Mouse (Mus musculus) neural tube, embryonic 11.5 days (tissue): Measurements from ENCODE around the gene Srsf4. TPM values are rescaled to one million over a fixed set of nuclear protein-coding genes. Genes with fewer than 3 reads are reported as not detected.

Experiments used
- ATAC-seq: fragments of 200-750 bp; cut with Nextera tagmentation; 2 replicates; pipeline ENCODE4 v1.8.0; 2017; ENCODE audit warnings: moderate number of reproducible peaks, mild to moderate bottlenecking, moderate TSS enrichment, moderate library complexity; ENCODE audit not compliant: insufficient read depth, low FRiP score, low TSS enrichment
- DNase-seq: peaks from one replicate; pipeline ENCODE4 v3.0.0-alpha.2; 2015; ENCODE audit warnings: low spot score
- H3K27ac ChIP-seq: fragments of 300-500 bp; sonication (generic); 2 replicates; pipeline ENCODE4 v1.5.1; 2014; ENCODE audit warnings: low read depth, mild to moderate bottlenecking, low read length
- H3K27me3 ChIP-seq: fragments of 300-500 bp; sonication (generic); 2 replicates; pipeline ENCODE4 v1.6.1; 2014; ENCODE audit warnings: mild to moderate bottlenecking, low read length, mixed read lengths; ENCODE audit not compliant: control insufficient read depth, insufficient read depth
- H3K36me3 ChIP-seq: fragments of 300-500 bp; sonication (generic); 2 replicates; pipeline ENCODE4 v1.6.1; 2014; ENCODE audit warnings: mild to moderate bottlenecking, low read length, moderate library complexity, mixed read lengths; ENCODE audit not compliant: control insufficient read depth, insufficient read depth
- H3K4me1 ChIP-seq: fragments of 300-500 bp; sonication (generic); 2 replicates; pipeline ENCODE4 v1.6.1; 2014; ENCODE audit warnings: low read length, mixed read lengths; ENCODE audit not compliant: control insufficient read depth, insufficient read depth
- H3K4me2 ChIP-seq: fragments of 300-500 bp; sonication (generic); 2 replicates; pipeline ENCODE4 v1.6.1; 2014; ENCODE audit warnings: low read depth, mild to moderate bottlenecking, moderate library complexity
- H3K4me3 ChIP-seq: fragments of 300-500 bp; sonication (generic); 2 replicates; pipeline ENCODE4 v1.5.1; 2014; ENCODE audit warnings: low read depth, low read length
- H3K9ac ChIP-seq: fragments of 300-500 bp; sonication (generic); 2 replicates; pipeline ENCODE4 v1.6.1; 2014; ENCODE audit warnings: mild to moderate bottlenecking, low read length
- H3K9me3 ChIP-seq: fragments of 300-500 bp; sonication (generic); 2 replicates; pipeline ENCODE4 v1.6.1; 2016; ENCODE audit warnings: low read length; ENCODE audit not compliant: control insufficient read depth
- WGBS: fragments of 180-500 bp; shearing (Covaris S2); extraction: QIAGEN DNeasy Blood & Tissue Kit; methylation state at CpG from one replicate; pipeline ENCODE4 v1.1.7; 2014; 5-methylcytosine and 5-hydroxymethylcytosine counted together
- polyA plus RNA-seq: library from polyadenylated mRNA; unstranded; fragments of >200 nt; fragmentation: Nextera tagmentation; extraction: Ambion mirVana; gene quantifications from 2 replicates; pipeline ENCODE4 v1.2.1, GENCODE M21; 2014

Srsf4 gene
- polyA plus RNA-seq, 1 experiment from 2014 or later, result 144 TPM

DNA sequence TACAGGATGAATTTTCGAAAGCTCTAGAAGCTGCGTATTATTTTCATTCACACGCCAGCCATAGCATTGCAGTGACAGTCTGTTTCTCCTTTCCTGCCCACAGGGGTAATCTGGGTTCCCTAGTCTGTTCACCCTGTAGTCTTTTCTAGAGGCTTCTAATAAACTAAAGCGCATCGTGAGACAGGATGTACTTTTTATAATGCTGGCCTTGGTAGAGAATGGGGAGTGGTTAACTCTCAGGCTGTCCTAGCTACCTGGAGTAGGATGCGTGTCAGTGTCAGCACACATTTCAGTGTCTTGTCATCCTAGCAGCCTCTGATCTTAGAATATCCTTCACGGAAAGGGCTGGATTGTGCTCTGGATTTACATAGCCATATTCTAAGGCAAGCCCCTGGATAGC, 7.9 kb downstream of the Srsf4 start:
- Histone ChIP-seq H3K9me3 (no peaks in the 10 kb centered on the region), H3K36me3 (no peaks in the 10 kb centered on the region), H3K4me3 (no peak overlapping the region), H3K27ac (no peak overlapping the region), H3K4me1 (peaks cover 9% of the 10 kb centered on the region), H3K27me3 (no peaks in the 10 kb centered on the region), H3K9ac (no peak overlapping the region), H3K4me2 (no peak overlapping the region)
- ATAC-seq (no peak), DNase-seq (no peak)
- 96% methylated on average over 7 of the region's 7 CpGs for WGBS

GRCm38 (mm10) chr4:131883571-131883970, 10.2 kb downstream of the Srsf4 start:
- DNase-seq, result no peak
- ATAC-seq, result no peak
- no peaks in the 10 kb centered on the region for H3K4me1 ChIP-seq
- H3K27me3 ChIP-seq, result no peaks in the 10 kb centered on the region
- H3K9ac ChIP-seq, result no peak overlapping the region
- H3K4me2 ChIP-seq, result no peak overlapping the region
- no peaks in the 10 kb centered on the region for H3K36me3 ChIP-seq
- no peak overlapping the region for H3K27ac ChIP-seq
- WGBS, result 74% methylated on average over 6 of the region's 6 CpGs
- no peaks in the 10 kb centered on the region for H3K9me3 ChIP-seq
- H3K4me3 ChIP-seq, result no peak overlapping the region

DNA sequence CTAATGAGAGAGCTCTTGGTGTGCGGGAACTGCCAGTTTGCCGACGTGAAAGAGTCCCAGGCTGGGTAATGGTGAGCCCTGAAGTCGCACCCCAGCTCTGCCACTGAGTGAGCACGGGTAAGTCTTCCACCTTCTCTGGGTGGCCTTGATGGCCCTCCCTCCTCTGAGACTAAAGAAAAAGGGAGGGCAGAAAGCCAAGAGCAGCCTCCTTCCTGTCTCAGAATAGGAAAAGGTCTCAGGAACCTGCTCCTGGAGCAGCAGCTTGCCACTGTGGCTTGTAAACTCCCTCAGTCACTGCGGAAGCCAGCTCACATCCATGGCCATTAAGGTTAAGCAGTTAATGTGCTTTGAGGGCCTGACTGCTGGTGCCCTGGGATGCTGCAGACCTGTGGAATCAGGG, 12.0 kb downstream of the Srsf4 start:
- no peaks in the 10 kb centered on the region for H3K27me3 ChIP-seq
- no peak for ATAC-seq
- H3K9me3 ChIP-seq, result no peaks in the 10 kb centered on the region
- no peak for DNase-seq
- WGBS, result 90% methylated on average over 6 of the region's 6 CpGs
- no peak overlapping the region for H3K4me3 ChIP-seq
- no peak overlapping the region for H3K4me2 ChIP-seq
- no peaks in the 10 kb centered on the region for H3K4me1 ChIP-seq
- no peak overlapping the region for H3K27ac ChIP-seq
- no peaks in the 10 kb centered on the region for H3K36me3 ChIP-seq
- H3K9ac ChIP-seq, result no peak overlapping the region

- no peak overlapping the region for H3K4me2 ChIP-seq
- peaks cover 8% of the 10 kb centered on the region for H3K36me3 ChIP-seq
- WGBS, result 84% methylated on average over 1 of the region's 1 CpGs
- no peak overlapping the region for H3K9ac ChIP-seq
- ATAC-seq, result no peak
- H3K4me1 ChIP-seq, result no peaks in the 10 kb centered on the region
- no peak overlapping the region for H3K4me3 ChIP-seq
- no peak overlapping the region for H3K27ac ChIP-seq
- H3K9me3 ChIP-seq, result no peaks in the 10 kb centered on the region
- DNase-seq, result no peak
- H3K27me3 ChIP-seq, result no peaks in the 10 kb centered on the region
Observed at GRCm38 (mm10) chr4:131888564-131888963, 15.1 kb downstream of the Srsf4 start.

GRCm38 (mm10) chr4:131890692-131891091, 17.3 kb downstream of the Srsf4 start:
- H3K9me3 ChIP-seq, result no peaks in the 10 kb centered on the region
- H3K27me3 ChIP-seq, result no peaks in the 10 kb centered on the region
- no peak for DNase-seq
- H3K4me3 ChIP-seq, result no peak overlapping the region
- H3K36me3 ChIP-seq, result peaks cover 11% of the 10 kb centered on the region
- WGBS, result 90% methylated on average over 3 of the region's 3 CpGs
- H3K27ac ChIP-seq, result no peak overlapping the region
- no peak overlapping the region for H3K4me2 ChIP-seq
- H3K9ac ChIP-seq, result no peak overlapping the region
- ATAC-seq, result no peak
- H3K4me1 ChIP-seq, result no peaks in the 10 kb centered on the region

- no peak overlapping the region for H3K4me3 ChIP-seq
- H3K4me2 ChIP-seq, result no peak overlapping the region
- H3K27me3 ChIP-seq, result no peaks in the 10 kb centered on the region
- no peak for DNase-seq
- H3K4me1 ChIP-seq, result no peaks in the 10 kb centered on the region
- H3K36me3 ChIP-seq, result peaks cover 43% of the 10 kb centered on the region
- H3K27ac ChIP-seq, result no peak overlapping the region
- WGBS, result 97% methylated on average over 5 of the region's 5 CpGs
- H3K9ac ChIP-seq, result no peak overlapping the region
- H3K9me3 ChIP-seq, result no peaks in the 10 kb centered on the region
- no peak for ATAC-seq
Observed at GRCm38 (mm10) chr4:131897109-131897508, 23.7 kb downstream of the Srsf4 start.

GRCm38 (mm10) chr4:131897787-131898186, 24.4 kb downstream of the Srsf4 start:
- Histone ChIP-seq H3K4me3 (no peak overlapping the region), H3K9ac (no peak overlapping the region), H3K36me3 (peaks cover 40% of the 10 kb centered on the region), H3K27me3 (no peaks in the 10 kb centered on the region), H3K4me1 (no peaks in the 10 kb centered on the region), H3K9me3 (no peaks in the 10 kb centered on the region), H3K27ac (no peak overlapping the region), H3K4me2 (no peak overlapping the region)
- 98% methylated on average over 8 of the region's 8 CpGs for WGBS
- ATAC-seq (no peak), DNase-seq (no peak)

GRCm38 (mm10) chr4:131898503-131899179, 25.2 kb downstream of the Srsf4 start:
- Histone ChIP-seq H3K4me1 (no peaks in the 10 kb centered on the region), H3K27ac (no peak overlapping the region), H3K4me3 (no peak overlapping the region), H3K9me3 (no peaks in the 10 kb centered on the region), H3K36me3 (peaks cover 34% of the 10 kb centered on the region), H3K4me2 (no peak overlapping the region), H3K9ac (no peak overlapping the region), H3K27me3 (no peaks in the 10 kb centered on the region)
- ATAC-seq (no peak), DNase-seq (no peak)
- WGBS, result 89% methylated on average over 12 of the region's 12 CpGs

DNA sequence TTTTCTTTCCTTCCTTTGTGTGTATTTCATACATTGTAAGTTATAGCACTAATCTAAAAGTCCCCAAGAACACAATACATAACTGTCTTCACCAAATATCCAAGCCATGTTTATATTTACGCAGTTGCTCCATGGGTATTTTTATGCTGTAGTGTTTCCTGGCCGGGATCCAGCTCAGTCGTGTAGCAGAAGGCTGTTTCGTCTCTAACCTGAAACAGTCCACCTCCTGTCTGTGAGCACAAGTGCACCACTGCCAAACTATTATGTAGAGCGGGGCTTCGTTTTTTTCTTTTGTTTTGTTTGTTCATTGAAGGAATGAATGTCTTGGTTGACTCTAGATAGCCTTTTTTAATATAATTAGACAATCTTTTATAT, 25.8 kb downstream of the Srsf4 start:
- Histone ChIP-seq H3K4me1 (no peaks in the 10 kb centered on the region), H3K36me3 (peaks cover 33% of the 10 kb centered on the region), H3K4me2 (no peak overlapping the region), H3K9me3 (no peaks in the 10 kb centered on the region), H3K4me3 (no peak overlapping the region), H3K9ac (no peak overlapping the region), H3K27ac (no peak overlapping the region), H3K27me3 (no peaks in the 10 kb centered on the region)
- ATAC-seq (no peak), DNase-seq (no peak)
- WGBS, result 96% methylated on average over 6 of the region's 6 CpGs
